Mouse (Mus musculus) erythroblast, embryonic 14.5 days (primary cell): ENCODE data around the gene Mybpc2.

Experiments used
- GATA1 ChIP-seq: IDR thresholded peaks from 2 replicates; pipeline ENCODE4 v1.6.1; 2012; ENCODE audit warnings: low read length, inconsistent platforms, mixed read lengths
- TAL1 ChIP-seq: IDR thresholded peaks from 3 replicates; pipeline ENCODE4 v1.6.1; 2012; ENCODE audit warnings: low read length, inconsistent platforms, mixed read lengths

DNA sequence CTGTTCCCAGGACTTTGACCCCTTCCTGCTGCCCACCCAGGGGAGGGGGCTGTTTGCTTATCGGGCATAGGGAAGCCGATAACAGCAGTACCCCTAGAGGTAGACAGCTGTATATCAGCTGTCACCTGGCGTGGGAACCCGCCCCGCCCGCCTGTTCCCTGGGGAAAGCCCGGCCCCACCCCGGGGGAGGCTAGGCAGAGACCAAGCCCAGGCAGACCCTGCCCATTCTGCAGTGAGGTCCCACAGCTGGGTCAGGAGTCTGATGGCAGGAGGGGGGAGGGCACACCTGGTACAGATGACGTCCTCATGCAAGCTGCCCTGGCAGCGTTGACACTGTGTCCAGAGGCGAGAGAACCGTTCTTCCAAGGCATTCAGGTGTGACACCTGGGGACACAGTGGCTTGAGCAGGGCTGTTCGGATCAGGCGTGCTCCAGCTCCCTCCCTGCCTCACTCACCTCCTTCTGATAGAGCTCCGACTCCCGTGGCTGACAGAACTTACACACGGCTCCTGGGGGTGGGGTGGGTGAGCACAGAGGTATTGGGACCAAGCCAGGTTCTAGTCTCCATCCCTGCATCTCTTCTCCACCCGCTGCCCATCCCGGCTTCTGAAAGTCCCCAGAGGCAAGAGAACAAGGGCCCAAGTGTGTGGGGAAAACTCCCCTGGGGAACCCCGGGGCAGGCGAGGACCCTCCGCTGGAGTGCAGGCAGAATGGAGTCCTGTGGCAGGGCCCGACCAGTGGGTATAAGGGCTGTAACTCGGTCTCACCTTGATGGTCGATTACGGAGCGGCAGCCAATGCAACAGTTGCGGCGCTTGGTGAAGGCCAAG lies 8.7 kb upstream of the Mybpc2 start:
- TF ChIP-seq GATA1 (no peak), TAL1 (no peak)
